Mouse (Mus musculus) CD4-positive naive resting alpha-beta T cell, adult 57 days (primary cell): ENCODE measurements around the gene Clec12a. TPM values are rescaled to one million over a fixed set of nuclear protein-coding genes. Genes with fewer than 3 reads are reported as not detected.

Source experiments
- total RNA-seq: library from RNA; stranded (reverse); gene quantifications from one replicate; pipeline ENCODE4 v1.2.4, GENCODE M21; 2023

Gene Clec12a
- total RNA-seq: 1.3 TPM

DNA sequence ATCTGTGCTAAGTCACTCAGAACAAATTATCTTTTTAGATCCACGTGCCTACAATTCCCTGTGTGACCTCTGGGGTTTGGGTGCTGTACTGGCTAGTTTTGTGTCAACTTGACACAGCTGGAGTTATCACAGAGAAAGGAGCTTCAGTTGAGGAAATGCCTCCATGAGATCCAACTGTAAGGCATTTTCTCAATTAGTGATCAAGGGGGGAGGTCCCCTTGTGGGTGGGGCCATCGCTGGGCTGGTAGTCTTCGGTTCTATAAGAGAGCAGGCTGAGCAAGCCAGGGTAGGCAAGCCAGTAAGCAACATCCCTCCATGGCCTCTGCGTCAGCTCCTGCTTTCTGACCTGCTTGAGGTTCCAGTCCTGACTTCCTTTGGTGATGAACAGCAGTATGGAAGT, at the start of gene Clec12a:
Gene Clec12a (plus strand): TSS at position 301 of the 400 bp plus-strand sequence.

DNA sequence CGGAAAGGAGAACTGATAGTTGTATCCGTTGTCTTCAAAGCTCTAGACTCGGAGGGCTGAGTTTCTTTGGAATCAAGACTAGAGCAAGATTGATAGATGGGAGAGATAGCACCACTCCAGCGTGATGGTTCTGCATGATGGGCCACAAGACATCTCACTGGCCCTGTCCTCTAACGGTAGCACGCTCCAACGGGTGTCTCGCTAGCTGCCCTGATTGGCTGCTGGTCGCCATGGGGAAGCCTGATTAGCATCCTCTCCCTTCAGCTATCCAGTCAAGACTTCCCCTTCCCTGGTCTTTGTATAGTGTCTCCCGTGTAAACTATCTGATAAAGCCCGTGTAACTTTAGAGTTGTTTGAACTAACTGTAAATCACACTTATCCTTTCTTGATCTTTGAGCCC, 10.9 kb upstream of the Clec12a start, which contains the start of gene 4922502D21Rik:
Gene 4922502D21Rik (minus strand): TSS at position 187 of the 400 bp plus-strand sequence.

DNA sequence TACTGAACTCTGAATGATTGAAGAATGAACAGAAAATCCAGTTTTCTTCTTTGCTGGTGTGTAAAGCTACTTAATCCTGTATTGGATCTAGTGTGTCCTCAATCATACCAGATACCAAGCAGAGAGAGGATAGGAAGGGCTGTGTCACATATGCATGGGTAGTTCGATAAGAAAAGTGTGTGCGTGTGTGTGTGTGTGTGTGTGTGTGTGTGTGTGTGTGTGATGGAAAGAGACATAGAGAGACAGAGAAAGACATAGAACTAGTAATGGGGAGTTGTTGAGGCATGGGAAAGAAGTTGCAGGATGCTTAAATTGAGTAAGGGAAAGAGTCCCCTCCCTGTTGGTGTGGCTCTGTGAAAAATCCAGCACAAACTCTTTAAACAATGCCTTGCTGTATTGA, 43.3 kb downstream of the Clec12a start, which contains the start of gene Clec12b:
Gene Clec12b (minus strand): TSS at position 101 of the 400 bp plus-strand sequence.

DNA sequence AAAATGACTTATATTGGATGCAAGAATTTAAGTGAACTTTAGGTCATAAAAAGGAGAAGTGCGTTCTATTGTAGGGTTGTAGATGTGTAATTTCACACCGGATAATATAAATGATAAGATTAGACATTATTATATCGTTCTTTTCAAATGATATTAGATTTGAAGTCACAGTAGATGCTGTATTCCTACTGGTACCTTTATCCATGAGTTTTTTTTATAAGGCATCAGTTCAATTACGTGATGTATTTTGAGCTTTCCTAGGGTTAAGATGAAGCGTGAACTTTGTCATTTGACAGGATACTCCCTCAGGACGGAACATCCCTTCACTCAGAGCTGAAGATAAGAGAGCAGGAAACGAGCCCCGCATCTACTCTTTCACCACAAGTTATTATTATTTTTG, 54.5 kb downstream of the Clec12a start, which contains the start of gene Clec1b:
Gene Clec1b (plus strand): TSS at position 301 of the 400 bp plus-strand sequence.

DNA sequence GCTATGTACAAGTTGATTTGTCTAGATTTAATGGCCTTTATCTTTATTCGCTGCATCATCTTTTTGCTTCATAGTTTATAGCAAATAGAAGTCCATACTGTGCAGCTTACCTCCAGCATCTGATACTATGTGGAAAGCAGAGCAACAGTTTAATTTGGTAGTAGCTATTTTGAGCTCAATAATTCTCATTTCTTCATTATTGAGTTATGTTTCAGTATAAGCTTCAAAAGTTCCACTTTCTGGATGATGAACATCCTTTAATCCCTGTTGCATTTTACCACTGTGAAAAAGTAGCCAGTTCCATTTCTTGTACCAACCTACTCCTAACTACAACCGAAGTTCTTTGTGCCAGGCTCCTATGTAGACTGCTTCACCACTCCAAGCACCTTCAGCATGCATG, 66.1 kb downstream of the Clec12a start, which contains the start of gene Clec9a:
Gene Clec9a (plus strand): TSS at position 301 of the 400 bp plus-strand sequence.

Other genes with a start within 250 kb of the Clec12a start
- not detected for gene Clec2e, start 241.8 kb upstream of the Clec12a start, total RNA-seq
- gene Clec2d, start 162.1 kb upstream of the Clec12a start, total RNA-seq: 196 TPM
- 621 TPM for gene Cd69, start 67.3 kb upstream of the Clec12a start, total RNA-seq
- gene 4922502D21Rik, start 10.9 kb upstream of the Clec12a start, total RNA-seq: not detected
- not detected for gene Clec12b, start 43.2 kb downstream of the Clec12a start, total RNA-seq
- not detected for gene Clec1b, start 54.6 kb downstream of the Clec12a start, total RNA-seq
- 2.5 TPM for gene Clec9a, start 66.2 kb downstream of the Clec12a start, total RNA-seq
- gene Clec1a, start 109.3 kb downstream of the Clec12a start, total RNA-seq: not detected
- gene Olr1, start 164.5 kb downstream of the Clec12a start, total RNA-seq: not detected
- not detected for gene Tmem52b, start 169.9 kb downstream of the Clec12a start, total RNA-seq
- 14.8 TPM for gene Gabarapl1, start 190.5 kb downstream of the Clec12a start, total RNA-seq
- 6.3 TPM for gene Klre1, start 235.2 kb downstream of the Clec12a start, total RNA-seq
- gene Klrd1, start 249.1 kb downstream of the Clec12a start, total RNA-seq: 82.5 TPM